12 mouse cellular contexts compared by ENCODE assay signal in genomic region chr17:28246640-28247039, GRCm38 (mm10). TPM values are rescaled to one million over a fixed set of nuclear protein-coding genes. Genes with fewer than 3 reads are reported as not detected.
DNase-seq lines count a peak whose midpoint lies in the region; ATAC-seq lines count a peak whose summit lies in the region.
"Had no signal": no experiment of that assay in that cellular context is flagged by ENCODE, and none has a peak within 500 bp of the region (broad histone marks: within the 10 kb centered on the region; RNA-seq: fewer than 3 reads in every experiment).

No protein-coding gene starts in this region.

- peaks cover 52% of the 10 kb centered on the region for H3K4me1 ChIP-seq in heart, embryonic 13.5 days
- H3K4me1 ChIP-seq in limb, embryonic 15.5 days: peaks cover 59% of the 10 kb centered on the region

- no peak overlapping the region for H3K4me3 ChIP-seq in heart, embryonic 13.5 days
- H3K4me3 ChIP-seq in limb, embryonic 15.5 days: no peak overlapping the region
- H3K4me3 ChIP-seq: midbrain, embryonic 13.5 days had no signal

- ATAC-seq in heart, embryonic 13.5 days (ENCODE audit: extremely low read depth, insufficient number of reproducible peaks, low FRiP score, low TSS enrichment): no peak
- ATAC-seq in limb, embryonic 15.5 days (ENCODE audit: insufficient number of reproducible peaks, low FRiP score, low TSS enrichment, low read depth): no peak
- ATAC-seq: midbrain, embryonic 13.5 days; Patski had no signal

- WGBS in heart, embryonic 13.5 days: 69% methylated on average over 11 of the region's 11 CpGs
- 71% methylated on average over 11 of the region's 11 CpGs for WGBS in limb, embryonic 15.5 days

- H3K4me2 ChIP-seq in heart, embryonic 13.5 days: no peak overlapping the region
- H3K4me2 ChIP-seq in limb, embryonic 15.5 days: no peak overlapping the region
- H3K4me2 ChIP-seq: midbrain, embryonic 13.5 days had no signal

- H3K9ac ChIP-seq in heart, embryonic 13.5 days: no peak overlapping the region
- no peak overlapping the region for H3K9ac ChIP-seq in limb, embryonic 15.5 days
- H3K9ac ChIP-seq: midbrain, embryonic 13.5 days had no signal

- H3K27me3 ChIP-seq in heart, embryonic 13.5 days (replicated peaks): no peaks in the 10 kb centered on the region
- no peaks in the 10 kb centered on the region for H3K27me3 ChIP-seq in limb, embryonic 15.5 days
- no peaks in the 10 kb centered on the region for H3K27me3 ChIP-seq in splenic B cell, adult 2 months (ENCODE audit: control insufficient read depth, insufficient read depth, low read length, poor library complexity, severe bottlenecking)
- H3K27me3 ChIP-seq: midbrain, embryonic 13.5 days; Patski had no signal

- peaks cover 22% of the 10 kb centered on the region for H3K36me3 ChIP-seq in heart, embryonic 13.5 days
- peaks cover 19% of the 10 kb centered on the region for H3K36me3 ChIP-seq in limb, embryonic 15.5 days
- no peaks in the 10 kb centered on the region; the same call in 1 of the 2 replicates for H3K36me3 ChIP-seq in splenic B cell, adult 2 months (ENCODE audit: control insufficient read depth, insufficient read depth, low read length, poor library complexity, severe bottlenecking)
- H3K36me3 ChIP-seq: midbrain, embryonic 13.5 days had no signal

- no peaks in the 10 kb centered on the region for H3K9me3 ChIP-seq in heart, embryonic 13.5 days
- H3K9me3 ChIP-seq in limb, embryonic 15.5 days: no peaks in the 10 kb centered on the region
- H3K9me3 ChIP-seq: midbrain, embryonic 13.5 days had no signal

- intact Hi-C loops in heart, postnatal 10 days (cut with DNase I): no loop called here

- DNase-seq in heart, postnatal 10 days: no peak
- peak; percentile 55 for DNase-seq in thymus, postnatal 0 days (ENCODE audit: low spot score)
- DNase-seq in thymus, postnatal 25 days: no peak
- DNase-seq in splenic B cell, adult 2 months (ENCODE audit: low read depth, low spot score): peak; percentile 13
- DNase-seq in left cerebral cortex, adult 9 months (ENCODE audit: low spot score in 2 of 2): no peak
- no peak for DNase-seq in heart, adult 18-20 months
- DNase-seq: adrenal gland, postnatal 10 days; cerebellum, adult 8-10 months had no signal

- peak overlapping the region; percentile 42; the same call in 1 of the 2 replicates for H3K27ac ChIP-seq in heart, embryonic 13.5 days (replicated peaks)
- H3K27ac ChIP-seq in limb, embryonic 15.5 days: peak overlapping the region; percentile 60; the same call in 1 of the 2 replicates
- H3K27ac ChIP-seq: midbrain, embryonic 13.5 days had no signal

RNA-seq across cellular contexts. Expression of gene Ppard, which starts 14.1 kb away (rescaled TPM):
- 1.1 and 1.5 TPM in 2 replicates for polyA plus RNA-seq in heart, embryonic 13.5 days (2015; fragmentation: Nextera tagmentation; extraction: Ambion mirVana)
- total RNA-seq in heart, postnatal 10 days (2021): 10 to 100 TPM; 28.0 to 28.8 TPM
- 2.3 and 3.0 TPM in 2 replicates for polyA plus RNA-seq in thymus, postnatal 0 days (2015; fragmentation: Nextera tagmentation; extraction: Ambion mirVana)
- 3.4 and 3.6 TPM in 2 replicates for polyA plus RNA-seq in limb, embryonic 15.5 days (2015; fragmentation: Nextera tagmentation; extraction: Ambion mirVana)
- total RNA-seq in heart, adult 18-20 months (2021): 10 to 100 TPM; 28.1 to 29.9 TPM

RNA-seq across cellular contexts. Expression of gene Def6, which starts 39.1 kb away (rescaled TPM):
- polyA plus RNA-seq in heart, embryonic 13.5 days (2015; fragmentation: Nextera tagmentation; extraction: Ambion mirVana): 3.0 and 3.3 TPM in 2 replicates
- total RNA-seq in heart, postnatal 10 days (2021): 1 to 10 TPM; 3.4 to 4.0 TPM
- 201 and 234 TPM in 2 replicates for polyA plus RNA-seq in thymus, postnatal 0 days (2015; fragmentation: Nextera tagmentation; extraction: Ambion mirVana)
- polyA plus RNA-seq in limb, embryonic 15.5 days (2015; fragmentation: Nextera tagmentation; extraction: Ambion mirVana): 19.2 and 20.5 TPM in 2 replicates
- total RNA-seq in heart, adult 18-20 months (2021): 1 to 10 TPM; 3.2 to 3.3 TPM

Comparison
In these comparisons a context has a peak if more than half of its experiments do, and no peak if none do; other contexts are left out.
1. DNase-seq: peak in thymus, postnatal 0 days (single experiment) and splenic B cell, adult 2 months (single experiment); none in heart, postnatal 10 days (0 of 2), thymus, postnatal 25 days (single experiment), left cerebral cortex, adult 9 months (0 of 2) and heart, adult 18-20 months (0 of 2).